Mouse (Mus musculus): Measurements from ENCODE around the gene Sfmbt1. TPM values are rescaled to one million over a fixed set of nuclear protein-coding genes. Genes with fewer than 3 reads are reported as not detected.

The Sfmbt1 gene
- 6.5 and 7.0 TPM in 2 replicates for total RNA-seq (2015)
- total RNA-seq (2017), result 7.3 and 7.6 TPM in 2 replicates

GRCm38 (mm10) chr14:30714799-30715617 is at the start of gene Sfmbt1:
Gene Sfmbt1, plus strand, starts transcription at chr14:30714849.
- ATAC-seq (ENCODE audit: poor library complexity, severe bottlenecking), result peak; percentile 31

GRCm38 (mm10) chr14:30666061-30666460 is 48.6 kb upstream of the Sfmbt1 start:
- no peak for ATAC-seq (ENCODE audit: poor library complexity, severe bottlenecking)

DNA sequence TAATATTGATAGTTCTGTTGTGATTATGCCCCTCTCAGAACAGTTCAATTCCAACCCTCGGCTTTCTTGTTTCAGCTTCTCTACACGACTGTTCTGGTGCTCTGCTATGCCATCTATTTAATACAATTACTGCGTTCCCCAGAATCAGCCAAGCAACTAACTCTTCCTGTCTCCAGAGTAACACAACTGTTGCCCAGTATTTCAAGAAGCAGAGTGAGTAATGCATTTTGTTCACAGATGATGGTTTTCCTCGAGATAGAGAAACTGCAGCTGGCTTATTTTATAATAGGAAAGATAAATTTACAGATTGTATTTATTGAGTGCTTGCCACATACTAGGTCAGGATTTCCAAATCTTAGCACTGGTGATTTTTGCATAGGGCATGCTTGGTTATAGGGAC is 48.0 kb upstream of the Sfmbt1 start:
- ATAC-seq (ENCODE audit: poor library complexity, severe bottlenecking), result no peak

GRCm38 (mm10) chr14:30670161-30670560 is 44.5 kb upstream of the Sfmbt1 start:
- ATAC-seq (ENCODE audit: poor library complexity, severe bottlenecking), result no peak

- ATAC-seq (ENCODE audit: poor library complexity, severe bottlenecking), result peak; percentile 9; the same call in 1 of the 2 replicates
Measured at GRCm38 (mm10) chr14:30671095-30671985, 43.3 kb upstream of the Sfmbt1 start.

DNA sequence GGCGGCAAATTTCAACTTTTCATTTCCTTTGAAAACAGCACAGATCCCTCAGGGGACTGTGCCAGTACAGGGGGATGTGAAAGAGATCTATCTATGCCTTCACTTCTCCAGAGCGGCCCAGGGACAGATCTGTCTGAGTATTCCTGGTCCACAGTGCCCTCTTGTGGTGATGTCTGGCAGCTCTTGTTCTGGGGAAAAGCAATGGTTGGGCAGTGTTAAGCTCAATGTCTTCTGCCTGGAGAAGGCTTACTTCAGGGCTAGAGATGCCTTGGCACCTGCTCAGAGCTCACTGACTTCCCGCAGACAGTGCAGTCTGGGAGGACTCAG is 42.7 kb upstream of the Sfmbt1 start:
- peak; percentile 93 for ATAC-seq (ENCODE audit: poor library complexity, severe bottlenecking)

- peak; percentile 59 for ATAC-seq (ENCODE audit: poor library complexity, severe bottlenecking)
Measured at GRCm38 (mm10) chr14:30674947-30675346, 39.7 kb upstream of the Sfmbt1 start.

GRCm38 (mm10) chr14:30682131-30682530 is 32.5 kb upstream of the Sfmbt1 start:
- no peak for ATAC-seq (ENCODE audit: poor library complexity, severe bottlenecking)

DNA sequence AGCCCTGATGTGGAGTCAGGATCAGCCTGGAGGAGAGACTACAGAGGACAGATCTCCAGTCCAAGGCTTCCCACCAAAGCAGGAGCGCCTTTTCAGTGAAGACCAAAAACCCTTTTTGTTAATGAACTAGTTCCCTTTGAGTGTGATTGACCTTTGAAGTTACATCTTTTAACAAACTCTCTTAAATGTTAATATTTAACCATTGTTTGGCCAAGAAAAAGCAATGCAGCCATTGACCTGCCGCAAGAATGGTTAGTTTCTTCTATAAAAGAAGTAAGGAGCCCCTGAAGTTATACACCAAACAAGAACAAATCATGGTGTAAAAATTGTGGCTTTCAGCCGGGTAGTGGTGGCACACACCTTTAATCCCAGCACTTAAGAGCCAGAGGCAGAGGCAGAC is 24.0 kb upstream of the Sfmbt1 start:
- no peak for ATAC-seq (ENCODE audit: poor library complexity, severe bottlenecking)

- no peak for ATAC-seq (ENCODE audit: poor library complexity, severe bottlenecking)
Measured at GRCm38 (mm10) chr14:30692439-30692838, 22.2 kb upstream of the Sfmbt1 start.

DNA sequence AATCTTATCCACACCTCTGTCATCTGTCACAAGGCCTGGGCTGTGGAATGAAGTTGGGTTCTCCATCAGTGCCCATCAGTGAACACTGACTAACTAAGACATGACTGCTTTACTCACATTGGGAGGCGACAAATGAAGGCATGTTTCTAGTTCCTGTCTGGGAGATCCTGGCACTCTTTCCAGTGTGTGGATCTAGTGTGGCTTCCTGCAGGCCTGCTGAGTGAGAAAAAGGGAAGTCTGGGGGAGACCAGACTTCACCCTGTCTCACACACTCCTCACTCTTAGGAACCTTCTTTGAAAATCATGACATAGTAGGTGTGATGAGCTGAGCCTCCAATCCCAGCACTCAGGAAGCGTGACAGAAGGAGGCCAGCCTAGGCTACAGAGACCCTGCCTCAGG is 19.9 kb upstream of the Sfmbt1 start:
- ATAC-seq (ENCODE audit: poor library complexity, severe bottlenecking), result peak; percentile 76

DNA sequence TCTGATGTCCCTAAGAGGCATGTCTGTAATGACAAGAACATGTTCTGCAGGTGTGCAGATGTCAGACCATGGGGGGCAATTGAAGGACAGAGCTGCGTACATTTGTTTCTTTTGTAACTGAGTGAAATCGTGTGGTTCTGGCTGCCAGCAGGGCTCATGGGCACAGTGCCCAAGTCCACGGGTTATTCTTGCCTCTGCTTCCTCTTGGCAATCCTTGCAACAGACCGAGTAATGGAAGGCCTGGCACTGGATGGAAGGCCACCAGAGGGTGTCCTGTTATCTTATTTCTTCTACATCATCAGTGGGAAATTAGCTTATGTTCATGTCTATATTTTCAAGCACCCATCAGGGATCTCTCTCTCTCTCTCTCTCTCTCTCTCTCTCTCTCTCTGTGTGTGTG is 19.0 kb upstream of the Sfmbt1 start:
- peak; percentile 62 for ATAC-seq (ENCODE audit: poor library complexity, severe bottlenecking)

GRCm38 (mm10) chr14:30697407-30698052 is 17.1 kb upstream of the Sfmbt1 start:
- ATAC-seq (ENCODE audit: poor library complexity, severe bottlenecking), result no peak

- peak; percentile 49; the same call in 1 of the 2 replicates for ATAC-seq (ENCODE audit: poor library complexity, severe bottlenecking)
Measured at GRCm38 (mm10) chr14:30699656-30700055, 15.0 kb upstream of the Sfmbt1 start.

- ATAC-seq (ENCODE audit: poor library complexity, severe bottlenecking), result no peak
Measured at GRCm38 (mm10) chr14:30702512-30702911, 12.1 kb upstream of the Sfmbt1 start.

- no peak for ATAC-seq (ENCODE audit: poor library complexity, severe bottlenecking)
Measured at GRCm38 (mm10) chr14:30703079-30703478, 11.6 kb upstream of the Sfmbt1 start.

GRCm38 (mm10) chr14:30704098-30704855 is 10.4 kb upstream of the Sfmbt1 start:
- no peak for ATAC-seq (ENCODE audit: poor library complexity, severe bottlenecking)

- no peak for ATAC-seq (ENCODE audit: poor library complexity, severe bottlenecking)
Measured at GRCm38 (mm10) chr14:30711892-30712291, 2.8 kb upstream of the Sfmbt1 start.

- no peak for ATAC-seq (ENCODE audit: poor library complexity, severe bottlenecking)
Measured at GRCm38 (mm10) chr14:30713769-30714168, 880 bp upstream of the Sfmbt1 start.

- peak; percentile 61 for ATAC-seq (ENCODE audit: poor library complexity, severe bottlenecking)
Measured at GRCm38 (mm10) chr14:30715618-30716050, 985 bp downstream of the Sfmbt1 start.
